Mouse (Mus musculus) lung, adult 10 weeks (tissue): Measurements from ENCODE around the gene Sval1. TPM values are rescaled to one million over a fixed set of nuclear protein-coding genes. Genes with fewer than 3 reads are reported as not detected.

Experiments used
- polyA plus RNA-seq: library from polyadenylated mRNA; stranded (reverse); fragments of 350-450 nt; fragmentation: Illumina TruSeq; extraction: RNeasy Lipid Tissue Mini Kit (QIAGEN cat#74804); gene quantifications from one replicate; pipeline ENCODE4 v1.2.3, GENCODE M21; 2014; ENCODE audit warnings: low read depth, low replicate concordance; ENCODE audit not compliant: insufficient read depth

Gene Sval1
- polyA plus RNA-seq = not detected

GRCm38 (mm10) chr6:41951330-41951729, at the start of gene Sval1:
Sval1 (plus strand) TSS chr6:41951630.

GRCm38 (mm10) chr6:41967840-41968239, 16.4 kb downstream of the Sval1 start, which contains the start of gene Sval3:
Sval3 (plus strand) TSS chr6:41968140.

Other genes with a start within 250 kb of the Sval1 start
- gene Kel, start 247.3 kb upstream of the Sval1 start, polyA plus RNA-seq = not detected
- not detected for gene Olfr459, start 176.5 kb upstream of the Sval1 start, polyA plus RNA-seq
- not detected for gene Pip, start 104.1 kb upstream of the Sval1 start, polyA plus RNA-seq
- gene Sval2, start 98.6 kb upstream of the Sval1 start, polyA plus RNA-seq = not detected
- gene Sval3, start 16.5 kb downstream of the Sval1 start, polyA plus RNA-seq = not detected
- not detected for gene Sva, start 86.8 kb downstream of the Sval1 start, polyA plus RNA-seq
- gene Tas2r139, start 189.3 kb downstream of the Sval1 start, polyA plus RNA-seq = not detected